Mouse (Mus musculus) megakaryocyte, embryonic 14.5 days (primary cell): ENCODE results near the gene Ebf4. TPM values are rescaled to one million over a fixed set of nuclear protein-coding genes. Genes with fewer than 3 reads are reported as not detected.

Experiments
- H3K27me3 ChIP-seq: replicated peaks from 2 replicates; pipeline ENCODE3; 2012; ENCODE audit warnings: inconsistent platforms
- H3K36me3 ChIP-seq: replicated peaks from 2 replicates; pipeline ENCODE3; 2012; ENCODE audit warnings: low read length, inconsistent platforms, mixed read lengths
- H3K4me1 ChIP-seq: 2 replicates; pipeline ENCODE4 v1.6.1; 2012; ENCODE audit warnings: inconsistent platforms
- H3K4me3 ChIP-seq: replicated peaks from 2 replicates; pipeline ENCODE3; 2012; ENCODE audit warnings: moderate library complexity, mild to moderate bottlenecking, inconsistent platforms
- H3K9me3 ChIP-seq: 2 replicates; pipeline ENCODE4 v1.6.1; 2012; ENCODE audit warnings: inconsistent platforms
- FLI1 ChIP-seq: IDR thresholded peaks from 2 replicates; pipeline ENCODE4 v1.6.1; 2012; ENCODE audit warnings: low read length, inconsistent platforms, mixed read lengths
- GATA1 ChIP-seq: IDR thresholded peaks from 3 replicates; pipeline ENCODE4 v1.6.1; 2012; ENCODE audit warnings: mixed read lengths, low read length, inconsistent platforms, borderline replicate concordance
- polyA plus RNA-seq: library from polyadenylated mRNA; stranded (reverse); fragments of >175 nt; gene quantifications from 2 replicates; pipeline ENCODE4 v1.2.3, GENCODE M21; 2012; ENCODE audit warnings: low replicate concordance; ENCODE audit not compliant: insufficient read depth

Gene Ebf4
- polyA plus RNA-seq, 1 experiment, result not detected

DNA sequence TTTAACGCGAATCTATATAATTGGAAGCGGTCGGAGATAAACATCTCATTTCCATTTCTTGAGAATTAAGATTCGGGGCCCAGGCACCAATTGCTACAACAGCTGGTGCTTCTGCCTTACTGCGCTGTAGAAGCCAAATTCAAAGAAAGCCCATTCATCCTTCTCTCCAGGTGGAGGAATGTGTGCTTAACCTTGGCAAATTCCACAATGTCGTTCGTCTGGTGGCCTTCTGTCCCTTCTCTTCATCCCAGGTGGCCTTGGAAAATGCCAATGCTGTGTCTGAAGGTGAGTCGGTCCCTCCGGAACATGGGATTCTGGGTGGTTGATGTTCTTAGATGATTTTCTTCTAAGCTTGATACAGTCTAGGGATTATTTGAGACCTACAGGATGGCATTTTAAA is 20.1 kb upstream of the Ebf4 start:
- TF ChIP-seq FLI1, result no peak
- no peak for TF ChIP-seq GATA1
- H3K36me3 ChIP-seq, result peaks cover 43% of the 10 kb centered on the region
- H3K9me3 ChIP-seq, result no peaks in the 10 kb centered on the region
- H3K27me3 ChIP-seq, result no peaks in the 10 kb centered on the region
- peak overlapping the region; percentile 94 for H3K4me3 ChIP-seq
- peaks cover 42% of the 10 kb centered on the region for H3K4me1 ChIP-seq

GRCm38 (mm10) chr2:130275649-130276048 is 19.3 kb upstream of the Ebf4 start:
- TF ChIP-seq GATA1 (no peak), FLI1 (no peak)
- Histone ChIP-seq H3K4me1 (peaks cover 47% of the 10 kb centered on the region), H3K4me3 (peak overlapping the region; percentile 94), H3K9me3 (no peaks in the 10 kb centered on the region), H3K27me3 (no peaks in the 10 kb centered on the region), H3K36me3 (peaks cover 51% of the 10 kb centered on the region)

DNA sequence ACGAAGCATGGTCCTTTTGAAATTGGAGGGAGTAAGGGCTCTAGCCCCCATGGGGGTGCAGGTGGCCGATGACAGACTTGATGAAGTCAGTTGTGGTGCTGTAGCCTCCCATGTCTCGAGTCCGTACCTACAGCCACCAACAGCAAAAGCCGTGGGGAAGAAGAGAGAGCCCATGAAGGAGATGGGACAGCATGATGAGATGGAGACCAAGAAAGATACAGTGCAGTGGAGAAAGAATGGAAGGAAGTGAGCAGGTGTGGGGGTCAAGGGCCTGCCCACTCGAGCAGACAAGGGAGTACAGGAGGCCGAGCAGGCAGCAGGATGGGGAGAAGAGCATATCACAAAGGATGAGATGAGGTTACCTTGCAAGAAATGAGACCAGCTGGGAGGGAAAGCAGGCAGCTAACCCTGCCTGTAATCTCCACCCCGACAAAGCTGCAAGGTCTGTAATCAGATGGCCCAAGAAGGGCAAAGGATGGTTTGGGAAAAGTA is 15.3 kb upstream of the Ebf4 start:
- Histone ChIP-seq H3K9me3 (no peaks in the 10 kb centered on the region), H3K4me3 (no peak overlapping the region), H3K4me1 (peaks cover 72% of the 10 kb centered on the region), H3K27me3 (no peaks in the 10 kb centered on the region), H3K36me3 (peaks cover 66% of the 10 kb centered on the region)
- TF ChIP-seq FLI1, result no peak
- no peak for TF ChIP-seq GATA1

DNA sequence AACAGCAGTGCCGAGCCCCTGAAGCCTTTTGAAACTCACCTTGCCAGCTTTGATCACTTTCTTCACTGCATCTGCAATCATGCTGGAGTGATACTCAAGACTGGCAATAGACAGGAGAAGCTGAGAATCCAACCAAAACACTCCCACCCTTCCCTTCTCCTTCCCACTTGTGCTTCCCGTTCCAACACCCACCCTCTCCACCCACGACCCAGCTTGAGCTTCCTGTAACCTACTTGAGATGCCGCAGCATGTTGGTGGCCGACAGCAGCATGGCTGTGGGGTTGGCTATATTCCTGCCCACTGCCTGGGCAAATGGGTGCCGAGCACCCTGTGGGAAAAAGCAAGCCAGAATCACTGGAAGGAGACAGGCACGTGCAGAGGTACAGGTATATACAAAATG is 14.7 kb upstream of the Ebf4 start:
- TF ChIP-seq FLI1 (no peak), GATA1 (no peak)
- Histone ChIP-seq H3K9me3 (no peaks in the 10 kb centered on the region), H3K36me3 (peaks cover 66% of the 10 kb centered on the region), H3K4me3 (no peak overlapping the region), H3K4me1 (peaks cover 67% of the 10 kb centered on the region), H3K27me3 (no peaks in the 10 kb centered on the region)

- Histone ChIP-seq H3K27me3 (no peaks in the 10 kb centered on the region), H3K9me3 (no peaks in the 10 kb centered on the region), H3K4me3 (no peak overlapping the region), H3K4me1 (peaks cover 66% of the 10 kb centered on the region), H3K36me3 (peaks cover 61% of the 10 kb centered on the region)
- TF ChIP-seq FLI1, result no peak
- no peak for TF ChIP-seq GATA1
Measured at GRCm38 (mm10) chr2:130280818-130281217, 14.2 kb upstream of the Ebf4 start.

GRCm38 (mm10) chr2:130283854-130284654 is 10.9 kb upstream of the Ebf4 start, which contains the start of gene Idh3b:
Idh3b (minus strand) TSS chr2:130284547.
- H3K36me3 ChIP-seq, result peaks cover 32% of the 10 kb centered on the region
- no peak for TF ChIP-seq GATA1
- peak; percentile 76; the same call in 1 of the 2 replicates for TF ChIP-seq FLI1
- peaks cover 4% of the 10 kb centered on the region for H3K27me3 ChIP-seq
- no peaks in the 10 kb centered on the region for H3K9me3 ChIP-seq
- H3K4me3 ChIP-seq, result peak within 1 kb of the TSS; percentile 96
- peaks cover 47% of the 10 kb centered on the region for H3K4me1 ChIP-seq

- Histone ChIP-seq H3K4me1 (peaks cover 35% of the 10 kb centered on the region), H3K36me3 (no peaks in the 10 kb centered on the region), H3K27me3 (peaks cover 28% of the 10 kb centered on the region), H3K9me3 (no peaks in the 10 kb centered on the region), H3K4me3 (no peak overlapping the region)
- TF ChIP-seq GATA1 (no peak), FLI1 (no peak)
Measured at GRCm38 (mm10) chr2:130289086-130289485, 5.9 kb upstream of the Ebf4 start.

DNA sequence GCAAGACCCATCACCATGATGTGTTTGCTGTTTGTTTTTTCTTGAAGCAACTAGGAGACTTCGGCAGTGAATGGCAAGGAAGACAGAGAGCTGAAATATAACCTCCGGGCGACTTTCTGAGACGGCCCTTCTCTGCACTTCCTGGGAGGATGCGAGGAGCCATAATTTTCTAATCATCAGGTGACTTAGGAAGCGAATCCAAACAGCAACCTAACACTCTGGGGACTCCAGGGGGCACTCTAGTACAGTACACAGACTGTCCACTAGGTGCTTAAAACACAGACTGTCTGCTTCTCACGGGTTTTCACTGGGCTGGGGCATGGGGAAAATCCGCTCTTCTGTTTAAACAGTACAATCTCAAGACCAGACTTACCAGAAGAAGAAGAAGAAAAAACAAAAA is 3.5 kb upstream of the Ebf4 start:
- TF ChIP-seq FLI1 (no peak), GATA1 (no peak)
- H3K27me3 ChIP-seq, result peaks cover 51% of the 10 kb centered on the region

GRCm38 (mm10) chr2:130293009-130293408 is 2.0 kb upstream of the Ebf4 start:
- no peaks in the 10 kb centered on the region for H3K9me3 ChIP-seq
- H3K36me3 ChIP-seq, result no peaks in the 10 kb centered on the region
- H3K4me3 ChIP-seq, result no peak overlapping the region
- H3K27me3 ChIP-seq, result peaks cover 67% of the 10 kb centered on the region
- peaks cover 50% of the 10 kb centered on the region for H3K4me1 ChIP-seq
- TF ChIP-seq FLI1 (no peak), GATA1 (no peak)

More for the DNA sequence above, 3.5 kb upstream of the Ebf4 start:
- Histone ChIP-seq H3K4me3 (peak overlapping the region; percentile 15), H3K4me1 (peaks cover 50% of the 10 kb centered on the region), H3K36me3 (no peaks in the 10 kb centered on the region), H3K9me3 (no peaks in the 10 kb centered on the region)

GRCm38 (mm10) chr2:130293486-130293885 is 1.5 kb upstream of the Ebf4 start:
- H3K27me3 ChIP-seq, result peaks cover 72% of the 10 kb centered on the region

GRCm38 (mm10) chr2:130294218-130294935 is 592 bp upstream of the Ebf4 start:
- Histone ChIP-seq H3K4me3 (peak overlapping the region; percentile 88), H3K27me3 (peaks cover 77% of the 10 kb centered on the region), H3K36me3 (no peaks in the 10 kb centered on the region), H3K9me3 (no peaks in the 10 kb centered on the region), H3K4me1 (peaks cover 50% of the 10 kb centered on the region)
- no peak for TF ChIP-seq FLI1
- TF ChIP-seq GATA1, result no peak

More at GRCm38 (mm10) chr2:130293486-130293885, 1.5 kb upstream of the Ebf4 start:
- Histone ChIP-seq H3K9me3 (no peaks in the 10 kb centered on the region), H3K4me1 (peaks cover 50% of the 10 kb centered on the region), H3K36me3 (no peaks in the 10 kb centered on the region), H3K4me3 (no peak overlapping the region)
- no peak for TF ChIP-seq GATA1
- no peak for TF ChIP-seq FLI1
